Mouse (Mus musculus): ENCODE results near the gene Stim1. TPM values are rescaled to one million over a fixed set of nuclear protein-coding genes. Genes with fewer than 3 reads are reported as not detected.
"Not testable (repeated sequence)": the region's sequence is repeated elsewhere in the genome, so short reads cannot be mapped to it uniquely, and the experiment has no call there.

Gene Stim1
- polyA plus RNA-seq, 1 experiment from 2014 or later: 11.7 TPM

DNA sequence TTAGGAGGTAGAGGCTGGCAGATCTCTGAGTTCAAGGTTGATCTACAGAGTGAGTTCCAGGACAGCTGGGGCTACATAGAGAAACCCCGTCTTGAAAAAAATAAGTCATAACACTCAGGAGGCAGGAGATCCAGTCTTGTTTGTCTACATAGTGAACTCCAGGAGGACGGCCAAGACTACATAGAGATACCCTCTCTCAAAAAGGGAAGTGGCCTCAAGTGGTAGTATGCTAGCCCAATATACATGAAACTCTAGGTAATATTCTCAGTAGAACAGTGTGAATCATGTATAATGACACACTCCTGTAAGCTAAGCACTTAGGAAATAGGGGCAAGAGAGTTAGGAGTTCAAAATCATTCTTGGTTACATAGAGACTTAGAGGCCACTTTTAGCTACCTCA, 126.3 kb downstream of the Stim1 start:
- no peak overlapping the region for H3K9ac ChIP-seq
- no peak for ATAC-seq (ENCODE audit: low FRiP score)
- no peaks in the 10 kb centered on the region for H3K9me3 ChIP-seq
- no peak overlapping the region for H3K4me3 ChIP-seq (replicated peaks)
- H3K4me2 ChIP-seq: no peak overlapping the region
- no peaks in the 10 kb centered on the region for H3K36me3 ChIP-seq (replicated peaks)
- H3K4me1 ChIP-seq: no peaks in the 10 kb centered on the region
- no peak overlapping the region for H3K27ac ChIP-seq
- 93% methylated on average over 2 of the region's 2 CpGs for WGBS
- no peaks in the 10 kb centered on the region for H3K27me3 ChIP-seq

DNA sequence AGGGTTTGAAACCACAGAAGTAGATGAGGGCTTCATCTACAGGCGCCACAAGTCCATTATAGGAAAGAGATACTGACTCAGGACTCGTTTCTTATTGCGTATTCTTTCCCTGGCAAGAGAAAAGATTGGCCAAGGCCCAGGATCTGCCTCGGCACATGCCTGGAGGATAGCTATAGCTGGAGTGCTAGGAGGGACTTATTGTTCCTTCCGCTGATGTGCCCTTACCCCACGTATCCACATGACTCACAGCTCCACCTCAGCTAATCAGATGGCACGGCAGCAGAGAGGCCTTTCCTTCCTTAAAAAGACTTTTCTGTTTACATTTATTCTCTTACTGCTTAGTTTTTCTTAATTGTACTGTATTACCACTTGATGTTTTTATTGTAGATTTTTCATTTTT, 128.3 kb downstream of the Stim1 start:
- Histone ChIP-seq H3K36me3 (replicated peaks) (no peaks in the 10 kb centered on the region), H3K9ac (no peak overlapping the region), H3K27me3 (no peaks in the 10 kb centered on the region), H3K27ac (no peak overlapping the region), H3K4me2 (no peak overlapping the region), H3K4me1 (no peaks in the 10 kb centered on the region), H3K9me3 (no peaks in the 10 kb centered on the region), H3K4me3 (replicated peaks) (no peak overlapping the region)
- no peak for ATAC-seq (ENCODE audit: low FRiP score)
- 79% methylated on average over 7 of the region's 7 CpGs for WGBS

- 96% methylated on average over 3 of the region's 3 CpGs for WGBS
- no peaks in the 10 kb centered on the region for H3K9me3 ChIP-seq
- H3K4me3 ChIP-seq (replicated peaks): no peak overlapping the region
- H3K9ac ChIP-seq: no peak overlapping the region
- H3K4me2 ChIP-seq: no peak overlapping the region
- no peaks in the 10 kb centered on the region for H3K36me3 ChIP-seq (replicated peaks)
- H3K27ac ChIP-seq: no peak overlapping the region
- H3K4me1 ChIP-seq: no peaks in the 10 kb centered on the region
- H3K27me3 ChIP-seq: no peaks in the 10 kb centered on the region
- no peak for ATAC-seq (ENCODE audit: low FRiP score)
Observed at GRCm38 (mm10) chr7:102396331-102396730, 128.7 kb downstream of the Stim1 start.

- H3K27ac ChIP-seq: 0 out of 2 replicates have a peak overlapping the region, but pooled peaks have one; percentile 9
- no peak overlapping the region for H3K9ac ChIP-seq
- H3K9me3 ChIP-seq: no peaks in the 10 kb centered on the region
- H3K36me3 ChIP-seq (replicated peaks): no peaks in the 10 kb centered on the region
- peak; percentile 41; the same call in 1 of the 2 replicates for ATAC-seq (ENCODE audit: low FRiP score)
- no peak overlapping the region for H3K4me3 ChIP-seq (replicated peaks)
- no peaks in the 10 kb centered on the region for H3K4me1 ChIP-seq
- WGBS: 28% methylated on average over 3 of the region's 3 CpGs
- H3K27me3 ChIP-seq: no peaks in the 10 kb centered on the region
- H3K4me2 ChIP-seq: no peak overlapping the region
Observed at GRCm38 (mm10) chr7:102399180-102399731, 131.7 kb downstream of the Stim1 start.

- H3K36me3 ChIP-seq (replicated peaks): no peaks in the 10 kb centered on the region
- H3K4me2 ChIP-seq: no peak overlapping the region
- H3K4me1 ChIP-seq: no peaks in the 10 kb centered on the region
- no peak overlapping the region for H3K4me3 ChIP-seq (replicated peaks)
- H3K9me3 ChIP-seq: no peaks in the 10 kb centered on the region
- WGBS: 80% methylated on average over 2 of the region's 2 CpGs
- no peak overlapping the region for H3K9ac ChIP-seq
- no peaks in the 10 kb centered on the region for H3K27me3 ChIP-seq
- no peak for ATAC-seq (ENCODE audit: low FRiP score)
- H3K27ac ChIP-seq: no peak overlapping the region
Observed at GRCm38 (mm10) chr7:102404118-102404517, 136.5 kb downstream of the Stim1 start.

DNA sequence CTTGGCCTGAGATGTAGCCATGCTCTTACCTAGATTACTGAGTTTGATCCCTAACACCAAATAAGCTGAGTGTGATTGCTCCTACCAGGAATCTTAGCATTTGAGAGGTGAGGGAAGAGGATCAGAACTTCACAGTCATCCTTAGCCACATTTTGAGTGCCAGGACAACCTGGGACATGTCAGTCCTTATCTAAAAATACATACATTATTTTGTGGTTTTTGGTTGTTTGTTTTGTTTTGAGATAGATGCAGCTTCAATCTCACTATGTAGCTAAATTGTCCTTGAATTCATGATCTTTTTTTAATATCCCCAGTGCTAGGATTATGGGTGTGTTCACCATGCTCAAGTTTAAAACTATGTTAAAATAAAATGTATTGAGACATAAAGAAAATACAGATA, 139.8 kb downstream of the Stim1 start:
- Histone ChIP-seq H3K4me2 (no peak overlapping the region), H3K9me3 (no peaks in the 10 kb centered on the region), H3K4me1 (no peaks in the 10 kb centered on the region), H3K4me3 (replicated peaks) (no peak overlapping the region), H3K27me3 (no peaks in the 10 kb centered on the region), H3K27ac (no peak overlapping the region), H3K9ac (no peak overlapping the region), H3K36me3 (replicated peaks) (no peaks in the 10 kb centered on the region)
- ATAC-seq (ENCODE audit: low FRiP score): no peak

DNA sequence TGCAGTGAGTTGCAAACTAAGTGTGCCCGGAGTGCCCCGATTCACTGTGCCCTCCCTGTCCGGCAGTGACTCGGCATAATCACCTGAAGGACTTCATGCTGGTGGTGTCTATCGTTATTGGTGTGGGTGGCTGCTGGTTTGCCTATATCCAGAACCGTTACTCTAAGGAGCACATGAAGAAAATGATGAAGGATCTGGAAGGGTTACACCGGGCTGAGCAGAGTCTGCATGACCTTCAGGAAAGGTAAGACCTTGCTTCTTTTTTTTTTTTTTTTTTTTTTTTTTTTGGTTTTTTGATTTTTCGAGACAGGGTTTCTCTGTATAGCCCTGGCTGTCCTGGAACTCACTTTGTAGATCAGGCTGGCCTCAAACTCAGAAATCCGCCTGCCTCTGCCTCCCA, 147.7 kb downstream of the Stim1 start:
- H3K9ac ChIP-seq; ATAC-seq (ENCODE audit: low FRiP score); H3K36me3 ChIP-seq (replicated peaks); H3K4me2 ChIP-seq; H3K9me3 ChIP-seq; H3K4me3 ChIP-seq (replicated peaks); H3K27me3 ChIP-seq; H3K4me1 ChIP-seq; H3K27ac ChIP-seq: not testable (repeated sequence)
- WGBS: 91% methylated on average over 9 of the region's 9 CpGs

GRCm38 (mm10) chr7:102415841-102416240, 148.2 kb downstream of the Stim1 start:
- H3K27ac ChIP-seq: no peak overlapping the region
- no peaks in the 10 kb centered on the region for H3K36me3 ChIP-seq (replicated peaks)
- no peak for ATAC-seq (ENCODE audit: low FRiP score)
- H3K4me2 ChIP-seq: no peak overlapping the region
- H3K4me1 ChIP-seq: no peaks in the 10 kb centered on the region
- H3K27me3 ChIP-seq: no peaks in the 10 kb centered on the region
- WGBS: 30% methylated on average over 6 of the region's 6 CpGs
- H3K9me3 ChIP-seq: no peaks in the 10 kb centered on the region
- H3K9ac ChIP-seq: no peak overlapping the region
- H3K4me3 ChIP-seq (replicated peaks): no peak overlapping the region

DNA sequence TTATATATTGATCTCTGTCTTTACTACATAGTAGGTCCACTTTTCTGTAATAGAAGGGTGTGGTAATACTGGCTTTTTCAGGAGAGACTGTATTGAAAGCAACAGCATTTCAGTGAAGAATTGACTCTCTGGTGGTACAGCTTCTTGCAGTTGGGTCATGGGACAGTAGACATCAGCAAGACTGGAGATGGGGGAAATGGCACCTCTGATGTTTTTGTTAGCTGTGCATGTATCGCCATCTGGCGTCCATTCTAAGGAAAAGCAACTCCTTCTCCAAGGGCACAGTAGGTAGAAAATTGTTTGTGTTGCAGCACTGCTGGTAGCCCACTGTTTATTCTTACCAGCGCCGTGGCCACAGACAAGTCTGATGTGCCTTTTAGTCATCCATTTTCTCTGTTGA, 149.8 kb downstream of the Stim1 start:
- H3K27ac ChIP-seq: no peak overlapping the region
- ATAC-seq (ENCODE audit: low FRiP score): peak; percentile 70
- H3K9me3 ChIP-seq: no peaks in the 10 kb centered on the region
- H3K4me2 ChIP-seq: no peak overlapping the region
- no peaks in the 10 kb centered on the region for H3K27me3 ChIP-seq
- H3K36me3 ChIP-seq (replicated peaks): no peaks in the 10 kb centered on the region
- H3K9ac ChIP-seq: no peak overlapping the region
- H3K4me1 ChIP-seq: no peaks in the 10 kb centered on the region
- 8% methylated on average over 4 of the region's 4 CpGs for WGBS
- no peak overlapping the region for H3K4me3 ChIP-seq (replicated peaks)

- 97% methylated on average over 2 of the region's 2 CpGs for WGBS
- H3K4me2 ChIP-seq: no peak overlapping the region
Observed at GRCm38 (mm10) chr7:102422036-102422435, 154.4 kb downstream of the Stim1 start.

GRCm38 (mm10) chr7:102425933-102426685, 158.5 kb downstream of the Stim1 start:
- no peaks in the 10 kb centered on the region for H3K27me3 ChIP-seq
- H3K4me1 ChIP-seq: no peaks in the 10 kb centered on the region
- no peak overlapping the region for H3K27ac ChIP-seq
- WGBS: 60% methylated on average over 6 of the region's 6 CpGs
- H3K4me3 ChIP-seq (replicated peaks): no peak overlapping the region
- no peak overlapping the region for H3K4me2 ChIP-seq
- no peaks in the 10 kb centered on the region; the same call in 1 of the 2 replicates for H3K36me3 ChIP-seq (replicated peaks)
- H3K9me3 ChIP-seq: no peaks in the 10 kb centered on the region
- no peak overlapping the region for H3K9ac ChIP-seq
- ATAC-seq (ENCODE audit: low FRiP score): no peak

More at GRCm38 (mm10) chr7:102422036-102422435, 154.4 kb downstream of the Stim1 start:
- Histone ChIP-seq H3K9me3 (no peaks in the 10 kb centered on the region), H3K27me3 (no peaks in the 10 kb centered on the region), H3K4me1 (no peaks in the 10 kb centered on the region), H3K9ac (no peak overlapping the region), H3K4me3 (replicated peaks) (no peak overlapping the region), H3K27ac (no peak overlapping the region), H3K36me3 (replicated peaks) (no peaks in the 10 kb centered on the region)
- ATAC-seq (ENCODE audit: low FRiP score): no peak

GRCm38 (mm10) chr7:102434344-102434743, 166.7 kb downstream of the Stim1 start:
- no peaks in the 10 kb centered on the region; the same call in 1 of the 2 replicates for H3K27me3 ChIP-seq

More at GRCm38 (mm10) chr7:102434344-102434743, 166.7 kb downstream of the Stim1 start:
- no peak overlapping the region for H3K4me3 ChIP-seq (replicated peaks)
- no peak overlapping the region for H3K9ac ChIP-seq
- no peak for ATAC-seq (ENCODE audit: low FRiP score)
- no peaks in the 10 kb centered on the region for H3K4me1 ChIP-seq
- peaks cover 7% of the 10 kb centered on the region; the same call in 1 of the 2 replicates for H3K36me3 ChIP-seq (replicated peaks)
- WGBS: 78% methylated on average over 2 of the region's 2 CpGs
- H3K27ac ChIP-seq: no peak overlapping the region
- H3K4me2 ChIP-seq: no peak overlapping the region
- H3K9me3 ChIP-seq: no peaks in the 10 kb centered on the region
